Mouse (Mus musculus): ENCODE measurements around the gene Klk11.

Gene Klk11

DNA sequence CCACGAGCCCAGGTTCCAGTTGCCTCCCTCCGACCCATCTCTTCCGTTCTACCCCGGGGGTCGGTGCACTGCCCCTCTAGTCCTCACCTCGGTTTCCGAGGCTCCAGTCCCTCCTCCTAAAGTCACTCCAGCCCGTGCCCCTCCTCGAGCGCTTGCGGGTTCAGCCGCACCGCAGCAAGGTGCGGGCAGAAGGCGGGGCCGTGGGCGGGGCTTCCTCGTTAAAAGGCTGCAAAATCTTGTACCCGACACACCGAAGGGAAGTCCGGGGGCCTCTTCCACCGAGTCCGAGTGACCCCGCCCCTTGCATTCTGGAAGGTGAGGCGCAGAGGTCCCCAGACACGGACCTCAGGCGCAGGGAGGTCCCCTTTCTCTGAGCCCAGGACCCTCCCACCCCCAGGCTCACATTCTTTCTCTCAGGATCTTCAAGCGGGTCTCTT, 22.9 kb downstream of the Klk11 start, which contains the start of gene Klk8:
Klk8 (plus strand) TSS at position 245 of the 437 bp plus-strand sequence.
- no peak for DNase-seq

DNA sequence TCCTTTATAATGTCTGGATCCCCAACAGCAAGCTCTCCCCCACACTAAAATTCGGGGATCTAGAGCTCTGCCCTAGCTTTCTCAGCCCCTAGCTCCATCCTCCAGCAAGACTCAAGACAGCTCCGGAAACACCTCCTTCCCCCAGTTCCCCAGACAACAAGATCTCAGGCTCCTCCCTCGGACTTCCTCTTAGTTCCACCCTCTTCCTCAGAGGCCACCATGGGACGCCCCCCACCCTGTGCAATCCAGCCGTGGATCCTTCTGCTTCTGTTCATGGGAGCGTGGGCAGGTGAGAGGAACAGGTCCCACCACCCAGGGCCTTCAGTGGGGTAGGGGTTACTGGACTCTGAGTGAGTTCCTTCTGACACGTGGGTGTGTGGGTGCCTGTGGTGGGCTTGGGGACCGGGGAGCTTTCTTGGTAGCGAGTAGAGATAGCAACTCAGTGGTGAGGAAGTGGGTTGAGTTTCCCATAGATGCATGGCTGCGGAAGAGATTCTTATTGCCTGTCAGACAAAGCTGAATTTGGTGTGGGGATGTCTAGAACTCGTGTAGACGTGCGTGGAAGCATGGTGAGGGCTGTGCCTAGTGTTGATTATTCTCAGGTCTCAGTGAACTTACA, 23.5 kb downstream of the Klk11 start:
- DNase-seq: no peak

DNA sequence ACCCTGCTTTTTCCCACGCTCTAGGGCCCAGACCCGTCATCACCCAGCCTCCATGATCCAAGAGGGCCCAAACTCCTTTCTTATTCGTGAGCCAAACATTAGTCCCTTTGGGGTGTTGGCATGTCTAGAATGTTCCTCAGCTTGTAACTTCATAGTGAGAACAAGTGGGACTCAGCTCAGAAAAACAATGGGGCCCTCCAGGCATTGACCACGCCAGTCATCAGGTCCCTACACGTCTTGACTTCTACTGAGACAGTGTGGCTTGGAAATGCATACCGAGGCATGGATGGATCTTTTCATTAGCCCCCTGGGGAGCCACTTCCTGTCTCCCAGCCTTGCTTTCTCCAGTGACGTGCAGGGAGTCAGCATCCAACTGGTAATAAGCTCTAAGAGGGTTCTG, 25.5 kb downstream of the Klk11 start:
- DNase-seq: no peak

DNA sequence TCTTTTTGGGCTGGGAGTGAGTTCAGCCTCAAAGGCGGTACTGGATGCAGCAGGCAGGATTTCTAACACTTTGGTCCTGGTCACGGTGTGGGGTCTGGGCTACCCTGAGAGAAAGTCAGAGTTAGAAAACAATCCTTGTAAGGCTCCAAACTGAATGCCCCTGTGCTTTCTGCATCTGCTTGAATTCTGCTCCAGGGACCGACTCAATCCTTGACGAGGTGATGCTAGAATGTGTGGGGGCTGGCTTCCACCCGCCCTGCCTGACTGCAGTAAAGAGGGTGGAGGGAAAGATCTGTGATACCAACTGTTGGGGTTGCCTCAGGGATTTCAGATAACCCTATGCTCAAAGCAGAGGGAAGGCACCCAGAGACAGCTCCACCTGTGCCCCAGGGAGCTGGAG, 36.6 kb downstream of the Klk11 start, which contains the start of gene Klk7:
Klk7 (plus strand) TSS at position 301 of the 400 bp plus-strand sequence.
- no peak for DNase-seq

DNA sequence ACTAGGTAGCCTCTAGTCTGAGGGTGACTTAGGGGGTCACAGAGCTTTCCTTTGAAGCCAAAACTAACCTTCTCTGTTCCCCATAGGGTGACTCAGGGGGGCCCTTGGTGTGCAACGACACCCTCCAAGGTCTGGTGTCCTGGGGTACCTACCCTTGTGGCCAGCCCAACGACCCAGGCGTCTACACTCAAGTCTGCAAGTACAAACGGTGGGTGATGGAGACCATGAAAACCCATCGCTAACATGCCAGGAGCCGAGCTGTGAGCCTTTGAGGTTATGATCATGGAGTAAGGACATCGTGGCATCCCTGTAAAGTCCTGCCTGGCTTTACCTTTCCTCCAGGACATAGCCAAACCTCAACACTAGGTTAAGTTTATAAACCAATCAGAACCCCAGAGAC, 40.8 kb downstream of the Klk11 start:
- DNase-seq: no peak

DNA sequence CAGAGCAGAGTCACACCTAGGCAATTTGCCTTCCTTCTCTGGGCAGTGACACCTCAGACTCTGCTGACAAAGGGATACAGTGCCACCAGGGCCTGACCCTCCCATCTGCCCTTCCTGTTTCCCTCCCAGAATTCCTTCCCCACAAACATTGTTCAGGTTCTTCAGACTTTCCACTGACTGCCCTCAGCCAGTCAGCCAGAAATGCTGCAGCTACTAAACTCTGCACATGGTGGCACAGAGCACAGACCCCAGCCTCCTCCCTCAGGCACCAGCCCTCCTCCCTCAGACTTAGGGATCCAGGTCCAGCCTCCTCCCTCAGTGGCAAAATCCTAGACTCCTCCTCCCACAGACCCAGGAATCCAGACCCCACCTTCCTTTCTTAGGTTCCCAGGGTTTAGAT, 42.3 kb downstream of the Klk11 start:
- no peak for DNase-seq

DNA sequence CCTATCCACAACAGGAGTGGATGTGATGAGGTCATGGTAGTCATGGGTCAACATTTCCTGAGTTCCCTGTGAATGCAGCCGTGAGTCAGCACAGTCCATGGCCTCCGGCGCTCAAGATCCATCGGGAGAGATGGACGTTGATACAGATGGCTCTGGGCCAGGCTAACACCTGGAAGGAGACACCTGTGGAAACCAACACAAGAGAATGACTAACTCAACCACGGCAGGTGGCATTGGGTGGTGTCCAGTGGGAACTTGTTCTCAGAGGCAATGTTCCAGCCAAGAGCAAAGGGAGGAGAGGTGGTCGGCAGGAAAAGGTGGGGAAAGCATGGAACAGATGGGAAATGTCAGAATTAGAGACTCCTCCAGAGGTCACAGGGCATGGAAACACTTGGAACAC, 47.2 kb downstream of the Klk11 start:
- no peak for DNase-seq

DNA sequence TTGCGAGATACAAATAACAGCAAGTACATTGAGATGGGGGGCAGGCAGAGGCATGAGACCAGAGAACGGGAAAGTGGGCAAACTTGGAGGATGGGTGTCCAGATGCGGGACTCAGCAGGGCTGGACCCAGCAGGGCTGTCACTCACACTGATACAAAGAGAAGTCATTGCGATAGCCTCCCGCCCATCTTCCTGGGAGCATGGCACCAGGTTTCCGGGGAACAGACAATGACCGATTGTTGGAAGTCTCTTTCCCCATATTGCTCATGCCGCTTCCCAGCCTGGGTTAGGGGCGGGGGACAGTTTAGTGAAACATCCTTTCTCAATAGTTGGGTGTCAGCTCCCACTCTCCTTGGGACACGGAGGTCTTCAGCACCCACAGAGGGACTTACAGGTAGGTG, 49.8 kb downstream of the Klk11 start, which contains the start of gene Klk6:
Klk6 (plus strand) TSS at position 301 of the 400 bp plus-strand sequence.
- no peak for DNase-seq

DNA sequence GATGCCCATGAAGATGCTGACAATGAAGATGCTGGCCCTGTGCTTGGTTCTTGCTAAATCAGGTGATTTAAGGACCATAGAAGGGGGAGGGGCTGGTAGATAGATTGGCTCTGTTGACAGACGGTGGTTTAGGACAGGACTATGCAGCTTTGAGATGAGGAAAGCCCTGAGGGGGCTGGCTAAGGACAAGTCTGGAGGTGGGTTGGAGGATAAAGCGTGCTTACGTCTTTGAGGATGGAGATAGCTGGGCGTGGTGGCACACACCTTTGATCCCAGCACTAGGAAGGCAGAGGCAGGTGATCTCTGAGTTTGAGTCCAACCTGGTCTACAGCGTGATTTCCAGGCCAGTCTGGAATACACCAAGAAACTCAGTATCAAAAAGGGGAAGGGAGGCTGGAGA, 51.7 kb downstream of the Klk11 start:
- no peak for DNase-seq

DNA sequence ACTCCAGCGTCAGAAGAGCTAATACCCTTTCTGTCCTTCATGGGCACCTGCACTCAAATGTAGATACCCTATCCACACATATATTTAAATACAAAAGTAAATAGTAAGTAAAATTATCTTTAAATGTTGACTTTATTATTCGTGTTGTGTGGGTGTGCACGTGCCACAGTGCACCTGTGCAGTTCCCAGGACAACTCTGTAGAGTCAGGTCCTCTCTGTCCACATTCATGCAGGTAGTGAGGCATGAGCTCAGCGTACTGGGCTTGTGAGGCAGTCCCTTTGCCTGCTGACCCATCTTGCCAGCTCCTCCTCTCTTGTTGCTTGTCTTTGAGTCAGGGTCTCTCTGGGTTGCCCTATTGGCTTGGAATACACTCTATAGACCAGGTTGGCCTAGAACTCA, 53.3 kb downstream of the Klk11 start:
- DNase-seq: no peak

Data from cerebellum, adult 9-11 months (tissue).